Mouse (Mus musculus) midbrain, postnatal 0 days (tissue): Measurements from ENCODE around the gene Tfcp2. TPM values are rescaled to one million over a fixed set of nuclear protein-coding genes. Genes with fewer than 3 reads are reported as not detected.

ENCODE experiments used
- ATAC-seq: fragments of 200-750 bp; cut with Nextera tagmentation; 2 replicates; pipeline ENCODE4 v1.8.0; 2017; ENCODE audit warnings: moderate number of reproducible peaks, mild to moderate bottlenecking, moderate TSS enrichment, moderate library complexity; ENCODE audit not compliant: low FRiP score
- DNase-seq: peaks from one replicate; pipeline ENCODE4 v3.0.0-alpha.2; 2015; ENCODE audit warnings: low spot score
- H3K27ac ChIP-seq: fragments of 300-500 bp; sonication (generic); 2 replicates; pipeline ENCODE4 v1.5.1; 2014; ENCODE audit warnings: low read depth, mild to moderate bottlenecking, low read length, mixed read lengths
- H3K27me3 ChIP-seq: fragments of 300-500 bp; sonication (generic); 2 replicates; pipeline ENCODE4 v1.6.1; 2014; ENCODE audit warnings: low read length, control low read depth, mixed read lengths; ENCODE audit not compliant: insufficient read depth
- H3K36me3 ChIP-seq: fragments of 300-500 bp; sonication (generic); 2 replicates; pipeline ENCODE4 v1.6.1; 2014; ENCODE audit warnings: low read length, control low read depth, mixed read lengths; ENCODE audit not compliant: insufficient read depth
- H3K4me1 ChIP-seq: fragments of 300-500 bp; sonication (generic); 2 replicates; pipeline ENCODE4 v1.6.1; 2014; ENCODE audit warnings: mild to moderate bottlenecking, control low read depth, antibody characterized with exemption, low read length, mixed read lengths; ENCODE audit not compliant: insufficient read depth
- H3K4me2 ChIP-seq: fragments of 300-500 bp; sonication (generic); 2 replicates; pipeline ENCODE4 v1.6.1; 2014; ENCODE audit warnings: low read depth, mild to moderate bottlenecking, low read length, mixed read lengths; ENCODE audit not compliant: poor library complexity, severe bottlenecking
- H3K4me3 ChIP-seq: fragments of 300-500 bp; sonication (generic); 2 replicates; pipeline ENCODE4 v1.5.1; 2014; ENCODE audit warnings: low read depth, mild to moderate bottlenecking, low read length, moderate library complexity
- H3K9ac ChIP-seq: fragments of 300-500 bp; sonication (generic); replicated peaks from 2 replicates; pipeline ENCODE4 v1.6.1; 2014; ENCODE audit warnings: mild to moderate bottlenecking, low read length, moderate library complexity, mixed read lengths; ENCODE audit not compliant: poor library complexity, severe bottlenecking
- H3K9me3 ChIP-seq: fragments of 300-500 bp; sonication (generic); 2 replicates; pipeline ENCODE4 v1.6.1; 2016; ENCODE audit warnings: low read length, control low read depth
- CTCF ChIP-seq: IDR thresholded peaks from 2 replicates; pipeline ENCODE4 v1.5.1; 2016; ENCODE audit warnings: antibody characterized with exemption, mild to moderate bottlenecking
- WGBS: fragments of 180-500 bp; shearing (Covaris S2); extraction: QIAGEN DNeasy Blood & Tissue Kit; methylation state at CpG from one replicate; pipeline ENCODE4 v1.1.7; 2014; 5-methylcytosine and 5-hydroxymethylcytosine counted together
- polyA plus RNA-seq: library from polyadenylated mRNA; unstranded; fragments of >200 nt; fragmentation: Nextera tagmentation; extraction: Ambion mirVana; gene quantifications from 2 replicates; pipeline ENCODE4 v1.2.1, GENCODE M21; 2015
- total RNA-seq: library from RNA; depleted of rRNA; stranded (reverse); fragments of >200 nt; gene quantifications from 2 replicates; pipeline ENCODE4 v1.2.3, GENCODE M21; 2014; rRNA removed

Tfcp2 gene
- total and polyA plus RNA-seq, 2 experiments from 2014 or later, result 30.4 to 36.7 TPM

- Histone ChIP-seq H3K4me3 (no peak overlapping the region), H3K9me3 (no peaks in the 10 kb centered on the region), H3K27ac (no peak overlapping the region), H3K27me3 (no peaks in the 10 kb centered on the region), H3K36me3 (no peaks in the 10 kb centered on the region), H3K9ac (no peak overlapping the region), H3K4me1 (no peaks in the 10 kb centered on the region), H3K4me2 (no peak overlapping the region)
- DNase-seq (peak; percentile 92), ATAC-seq (peak; percentile 66)
- 8% methylated on average over 17 of the region's 17 CpGs for WGBS
- peak; percentile 93 for TF ChIP-seq CTCF
Measured at GRCm38 (mm10) chr15:100457340-100457739, 94.5 kb downstream of the Tfcp2 start.

DNA sequence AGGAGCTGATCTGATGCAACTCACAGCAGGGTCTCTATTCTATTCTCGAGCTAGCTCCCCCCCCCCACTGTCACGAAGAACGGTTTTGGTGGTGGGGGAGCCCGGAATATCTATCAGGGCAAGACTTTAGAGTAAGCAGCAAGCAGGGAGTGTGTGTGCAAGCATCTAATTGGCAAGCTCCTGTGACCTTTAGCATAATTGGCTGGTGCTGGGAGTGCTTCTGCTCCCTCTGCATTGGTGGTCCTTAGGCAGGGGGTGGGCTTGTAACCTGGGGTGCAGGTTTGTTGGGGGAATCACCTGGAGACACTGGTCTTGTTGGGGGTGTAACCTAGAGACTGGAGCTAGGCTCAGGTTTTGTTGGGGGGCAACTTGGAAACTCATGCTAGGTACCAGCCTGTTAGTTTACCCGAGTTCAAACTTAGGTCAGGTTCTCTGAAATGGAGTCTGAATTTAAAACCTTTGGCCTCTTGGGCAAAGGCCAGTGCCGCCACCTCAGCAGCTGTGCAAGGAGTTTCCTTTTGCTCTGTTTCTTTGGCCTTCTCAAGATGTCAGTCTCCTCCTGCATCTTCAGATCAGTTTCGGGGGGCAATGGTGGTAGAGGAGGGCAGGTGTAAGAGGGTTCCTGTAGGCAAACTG, 95.3 kb downstream of the Tfcp2 start:
- WGBS, result 64% methylated on average over 7 of the region's 7 CpGs
- Histone ChIP-seq H3K4me1 (no peaks in the 10 kb centered on the region), H3K27ac (no peak overlapping the region), H3K4me3 (no peak overlapping the region), H3K27me3 (no peaks in the 10 kb centered on the region), H3K9ac (no peak overlapping the region), H3K9me3 (no peaks in the 10 kb centered on the region), H3K4me2 (no peak overlapping the region), H3K36me3 (no peaks in the 10 kb centered on the region)
- ATAC-seq, result no peak
- TF ChIP-seq CTCF, result no peak
- no peak for DNase-seq

- no peak overlapping the region for H3K4me2 ChIP-seq
- no peak for TF ChIP-seq CTCF
- ATAC-seq (no peak), DNase-seq (no peak)
- no peak overlapping the region for H3K9ac ChIP-seq
- H3K4me3 ChIP-seq, result no peak overlapping the region
- H3K4me1 ChIP-seq, result no peaks in the 10 kb centered on the region
- no peak overlapping the region for H3K27ac ChIP-seq
- no peaks in the 10 kb centered on the region for H3K27me3 ChIP-seq
- H3K9me3 ChIP-seq, result no peaks in the 10 kb centered on the region
- H3K36me3 ChIP-seq, result no peaks in the 10 kb centered on the region
- 82% methylated on average over 11 of the region's 11 CpGs for WGBS
Measured at GRCm38 (mm10) chr15:100452486-100452885, 99.3 kb downstream of the Tfcp2 start.

DNA sequence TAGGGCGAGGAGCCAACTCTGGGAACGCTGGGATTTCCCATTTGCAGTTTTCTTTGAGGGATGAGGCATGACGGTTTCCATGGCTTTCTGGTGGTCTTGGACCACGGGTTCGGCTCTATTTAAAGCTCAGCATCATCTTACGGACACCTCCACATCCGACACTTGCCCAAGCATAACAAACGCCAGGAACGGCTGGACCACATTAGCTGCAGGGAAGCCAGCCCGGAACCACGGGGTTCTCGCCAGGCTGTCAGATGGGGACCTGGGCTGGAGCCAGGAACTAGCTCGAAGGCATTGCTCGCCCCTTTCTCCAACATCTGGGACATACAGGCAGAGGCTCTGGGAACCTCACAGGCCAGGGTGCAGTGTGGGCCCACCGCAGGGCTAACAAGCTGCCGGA, 100.6 kb downstream of the Tfcp2 start:
- TF ChIP-seq CTCF, result no peak

DNA sequence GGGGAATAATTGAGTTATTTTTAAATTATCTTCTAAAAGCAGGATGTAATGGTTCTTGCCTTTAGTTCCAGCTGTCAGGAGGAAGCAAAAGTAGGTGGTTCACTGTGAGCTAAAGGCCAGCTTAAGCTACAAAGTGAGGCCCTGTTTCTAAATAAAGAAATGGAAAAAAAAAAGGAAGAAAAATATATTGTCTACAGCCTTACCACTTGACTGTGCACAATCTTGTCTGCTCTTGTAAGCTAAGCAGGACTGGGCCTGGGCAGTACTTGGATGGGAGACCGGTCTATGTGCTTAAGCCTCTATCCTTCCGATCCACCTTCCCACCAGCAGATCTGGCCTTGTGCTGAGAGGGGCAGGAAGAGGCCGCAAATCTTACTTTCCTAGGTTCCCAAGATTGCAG, 102.3 kb downstream of the Tfcp2 start:
- no peak overlapping the region for H3K9ac ChIP-seq
- DNase-seq (no peak), ATAC-seq (no peak)
- no peaks in the 10 kb centered on the region for H3K27me3 ChIP-seq
- H3K27ac ChIP-seq, result no peak overlapping the region
- H3K4me2 ChIP-seq, result no peak overlapping the region
- no peaks in the 10 kb centered on the region for H3K4me1 ChIP-seq
- WGBS, result 89% methylated on average over 3 of the region's 3 CpGs
- TF ChIP-seq CTCF, result no peak
- H3K4me3 ChIP-seq, result no peak overlapping the region
- H3K36me3 ChIP-seq, result no peaks in the 10 kb centered on the region
- H3K9me3 ChIP-seq, result no peaks in the 10 kb centered on the region

More for the DNA sequence above, 100.6 kb downstream of the Tfcp2 start:
- Histone ChIP-seq H3K27ac (no peak overlapping the region), H3K27me3 (no peaks in the 10 kb centered on the region), H3K9ac (no peak overlapping the region), H3K4me2 (no peak overlapping the region), H3K9me3 (no peaks in the 10 kb centered on the region), H3K4me1 (no peaks in the 10 kb centered on the region), H3K36me3 (no peaks in the 10 kb centered on the region), H3K4me3 (no peak overlapping the region)
- WGBS, result 66% methylated on average over 16 of the region's 16 CpGs
- DNase-seq (peak; percentile 39), ATAC-seq (no peak)

GRCm38 (mm10) chr15:100448572-100448971, 103.2 kb downstream of the Tfcp2 start:
- DNase-seq (no peak), ATAC-seq (no peak)
- H3K4me1 ChIP-seq, result no peaks in the 10 kb centered on the region
- no peaks in the 10 kb centered on the region for H3K36me3 ChIP-seq
- H3K4me3 ChIP-seq, result no peak overlapping the region
- no peaks in the 10 kb centered on the region for H3K9me3 ChIP-seq
- no peaks in the 10 kb centered on the region for H3K27me3 ChIP-seq
- no peak overlapping the region for H3K27ac ChIP-seq
- WGBS, result 78% methylated on average over 4 of the region's 4 CpGs
- H3K4me2 ChIP-seq, result no peak overlapping the region
- H3K9ac ChIP-seq, result no peak overlapping the region
- TF ChIP-seq CTCF, result peak; percentile 35

Other genes with a start within 250 kb of the Tfcp2 start
- gene Mettl7a1, start 247.9 kb downstream of the Tfcp2 start, total RNA-seq, result 12.4 and 13.5 TPM in 2 replicates
- 2.0 and 2.6 TPM in 2 replicates for gene Mettl7a1, start 247.9 kb downstream of the Tfcp2 start, polyA plus RNA-seq
- gene Mettl7a3, start 217.1 kb downstream of the Tfcp2 start, total RNA-seq, result not detected in 2 replicates
- gene Mettl7a3, start 217.1 kb downstream of the Tfcp2 start, polyA plus RNA-seq, result not detected in 2 replicates
- not detected in 2 replicates for gene Methig1, start 198.9 kb downstream of the Tfcp2 start, total RNA-seq
- not detected in 2 replicates for gene Methig1, start 198.9 kb downstream of the Tfcp2 start, polyA plus RNA-seq
- gene Mettl7a2, start 198.8 kb downstream of the Tfcp2 start, total RNA-seq, result not detected in 2 replicates
- not detected in 2 replicates for gene Mettl7a2, start 198.8 kb downstream of the Tfcp2 start, polyA plus RNA-seq
- gene Higd1c, start 187.5 kb downstream of the Tfcp2 start, total RNA-seq, result not detected in 2 replicates
- not detected in 2 replicates for gene Higd1c, start 187.5 kb downstream of the Tfcp2 start, polyA plus RNA-seq
- gene Gm5475, start 129.9 kb downstream of the Tfcp2 start, total RNA-seq, result not detected in 2 replicates
- gene Gm5475, start 129.9 kb downstream of the Tfcp2 start, polyA plus RNA-seq, result 0.15 and 0.17 TPM in 2 replicates
- 29.5 and 34.4 TPM in 2 replicates for gene Slc11a2, start 126.9 kb downstream of the Tfcp2 start, total RNA-seq
- gene Slc11a2, start 126.9 kb downstream of the Tfcp2 start, polyA plus RNA-seq, result 17.0 and 23.6 TPM in 2 replicates
- 80.9 and 86.0 TPM in 2 replicates for gene Letmd1, start 83.0 kb downstream of the Tfcp2 start, total RNA-seq
- gene Letmd1, start 83.0 kb downstream of the Tfcp2 start, polyA plus RNA-seq, result 53.0 and 55.0 TPM in 2 replicates
- 61.5 and 66.3 TPM in 2 replicates for gene Csrnp2, start 56.5 kb downstream of the Tfcp2 start, total RNA-seq
- gene Csrnp2, start 56.5 kb downstream of the Tfcp2 start, polyA plus RNA-seq, result 35.8 and 37.0 TPM in 2 replicates
- 78.4 and 111 TPM in 2 replicates for gene Pou6f1, start 48.0 kb upstream of the Tfcp2 start, total RNA-seq
- gene Pou6f1, start 48.0 kb upstream of the Tfcp2 start, polyA plus RNA-seq, result 26.7 and 30.6 TPM in 2 replicates
- 89.3 and 148 TPM in 2 replicates for gene Dazap2, start 63.3 kb upstream of the Tfcp2 start, total RNA-seq
- gene Dazap2, start 63.3 kb upstream of the Tfcp2 start, polyA plus RNA-seq, result 133 and 134 TPM in 2 replicates
- 1.2 and 2.5 TPM in 2 replicates for gene Smagp, start 84.9 kb upstream of the Tfcp2 start, total RNA-seq
- gene Smagp, start 84.9 kb upstream of the Tfcp2 start, polyA plus RNA-seq, result 2.6 and 3.8 TPM in 2 replicates
- 2.1 and 2.7 TPM in 2 replicates for gene Bin2, start 117.5 kb upstream of the Tfcp2 start, total RNA-seq
- 1.2 TPM in 2 replicates for gene Bin2, start 117.5 kb upstream of the Tfcp2 start, polyA plus RNA-seq
- 2.0 TPM in 1 of 2 replicates, not detected in the other for gene Cela1, start 135.9 kb upstream of the Tfcp2 start, total RNA-seq
- gene Cela1, start 135.9 kb upstream of the Tfcp2 start, polyA plus RNA-seq, result 2.0 TPM in 2 replicates
- gene Galnt6, start 177.4 kb upstream of the Tfcp2 start, total RNA-seq, result 0.16 and 0.71 TPM in 2 replicates
- gene Galnt6, start 177.4 kb upstream of the Tfcp2 start, polyA plus RNA-seq, result 0.20 and 0.22 TPM in 2 replicates
- 31.2 and 31.8 TPM in 2 replicates for gene Slc4a8, start 209.7 kb upstream of the Tfcp2 start, total RNA-seq
- 31.0 and 37.3 TPM in 2 replicates for gene Slc4a8, start 209.7 kb upstream of the Tfcp2 start, polyA plus RNA-seq